Mouse (Mus musculus): ENCODE data around the gene Carhsp1.
A peak's percentile ranks its signal among the peaks of the same experiment; 100 is the strongest.

The Carhsp1 gene

DNA sequence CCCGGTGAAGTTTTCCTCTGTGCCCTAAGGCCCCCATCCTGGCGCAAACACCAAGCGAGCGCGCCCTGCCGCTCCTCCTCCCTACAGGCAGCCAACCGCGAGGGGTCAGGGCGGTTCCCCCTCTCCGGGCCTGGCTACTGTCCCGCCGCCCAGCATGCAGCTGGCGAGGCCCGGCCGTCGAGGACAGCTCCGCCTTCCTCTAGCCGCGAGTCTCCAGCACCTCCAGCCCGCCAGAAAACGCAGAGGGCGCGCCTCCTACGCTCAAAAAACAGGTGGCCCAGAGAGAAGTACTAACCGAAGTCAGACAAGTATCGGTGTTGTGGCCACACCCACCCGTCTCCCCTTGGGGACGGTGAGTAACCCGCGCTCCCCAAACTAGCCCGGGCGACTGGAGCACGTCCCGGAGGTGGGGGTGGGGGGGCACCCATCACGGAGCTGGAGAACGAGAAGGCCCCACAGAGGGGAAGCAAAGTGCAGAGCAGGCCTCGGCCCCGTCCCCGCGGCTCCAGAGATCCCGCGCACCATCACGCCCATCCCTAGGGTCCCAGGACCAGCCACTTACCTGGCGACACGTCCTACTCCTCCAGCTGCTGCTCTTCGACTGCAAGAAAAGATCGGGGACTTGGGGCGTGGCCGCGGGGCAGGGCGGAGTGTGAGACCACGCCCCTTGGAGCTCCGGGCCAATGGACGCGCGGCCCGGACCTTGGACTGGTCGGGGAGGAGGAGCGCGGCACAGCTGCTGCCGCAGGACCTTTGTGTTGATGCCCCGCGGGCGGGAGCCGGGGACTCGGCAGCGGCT lies at the start of gene Carhsp1:
TSS of gene Carhsp1 (minus strand) at position 605 of the 799 bp plus-strand sequence.
- peak; percentile 74 for DNase-seq

DNA sequence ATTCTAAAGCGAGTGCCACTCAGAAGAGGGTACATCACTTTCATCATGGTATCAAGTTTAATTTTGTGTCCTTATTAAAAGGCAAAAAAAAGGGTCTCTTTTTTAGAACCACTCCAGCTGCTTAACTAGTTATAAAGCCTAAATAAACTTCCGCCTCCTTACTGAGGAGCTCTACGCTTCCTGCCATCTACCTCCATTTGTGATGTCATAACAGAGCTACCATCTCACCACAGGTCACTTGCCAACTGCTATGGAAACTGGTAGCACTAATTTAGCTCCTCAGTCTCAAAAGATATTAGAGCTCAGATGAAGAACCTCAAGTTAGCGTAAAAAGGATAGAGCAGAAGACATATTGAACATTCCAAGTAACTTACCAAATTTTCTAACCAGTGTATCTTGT lies 48.5 kb upstream of the Carhsp1 start:
- no peak for DNase-seq

GRCm38 (mm10) chr16:8717744-8718143 lies 45.8 kb upstream of the Carhsp1 start:
- DNase-seq: no peak

DNA sequence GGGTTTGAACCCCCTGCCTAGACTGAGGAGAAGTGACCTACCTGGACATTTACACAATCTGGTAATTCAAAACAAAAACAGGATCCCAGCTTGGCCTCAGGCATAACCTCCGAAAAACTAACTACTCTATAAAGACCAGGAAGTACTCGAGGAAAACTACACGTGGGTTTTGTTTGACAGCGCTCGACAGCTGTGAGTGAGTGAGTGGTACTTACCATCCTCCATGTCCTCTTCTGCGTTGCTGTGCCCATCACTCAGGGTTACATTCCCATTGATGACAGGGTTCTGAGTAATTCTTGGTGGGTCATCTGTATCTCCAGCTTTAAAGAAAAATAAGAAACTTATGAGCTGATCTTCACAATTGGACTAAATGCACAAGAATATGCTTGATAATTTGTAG lies 44.3 kb upstream of the Carhsp1 start:
- no peak for DNase-seq

GRCm38 (mm10) chr16:8715513-8716080 lies 43.6 kb upstream of the Carhsp1 start:
- no peak for DNase-seq

GRCm38 (mm10) chr16:8714851-8715250 lies 42.9 kb upstream of the Carhsp1 start:
- DNase-seq: no peak

- DNase-seq: no peak
Measured at GRCm38 (mm10) chr16:8711998-8712397, 40.0 kb upstream of the Carhsp1 start.

DNA sequence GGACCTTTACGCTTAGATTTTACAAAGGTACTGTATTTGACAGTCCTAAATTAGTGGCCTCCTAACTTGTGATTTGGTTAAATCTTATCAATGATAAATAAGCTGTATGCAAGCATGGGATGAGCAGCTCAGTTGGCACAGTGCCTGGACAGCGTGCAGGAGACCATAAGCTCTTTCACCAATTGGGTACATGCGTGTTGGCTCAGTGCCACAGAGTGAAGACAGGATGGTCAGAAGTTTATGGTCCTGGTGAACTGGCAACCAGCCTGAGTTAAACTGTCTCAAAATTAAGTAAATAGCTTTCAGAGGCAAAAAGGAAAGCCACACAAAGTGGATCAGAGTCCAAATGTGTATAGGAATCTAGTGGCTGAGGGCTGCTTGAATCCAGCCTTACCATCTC lies 28.6 kb upstream of the Carhsp1 start:
- DNase-seq: no peak

DNA sequence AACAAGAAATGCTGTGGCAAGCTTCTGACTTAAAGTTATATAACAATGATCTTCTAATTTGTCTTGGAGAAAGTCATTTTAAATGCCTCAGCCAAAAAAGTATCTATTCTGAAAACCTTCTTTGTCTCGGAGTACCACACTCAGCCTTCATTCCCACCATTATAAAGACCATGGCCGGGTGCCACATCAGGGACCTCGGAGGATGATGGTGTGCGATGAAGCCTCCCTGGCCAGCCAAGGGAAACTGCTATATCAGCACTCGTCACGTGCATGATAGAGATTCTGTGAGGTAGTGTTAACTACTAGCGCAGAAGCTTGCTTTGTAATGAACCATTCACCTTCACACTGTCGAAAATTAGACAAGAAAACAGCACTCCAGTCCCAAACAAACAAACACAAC lies 27.6 kb upstream of the Carhsp1 start:
- DNase-seq: no peak

- DNase-seq: no peak
Measured at GRCm38 (mm10) chr16:8691206-8691605, 19.3 kb upstream of the Carhsp1 start.

DNA sequence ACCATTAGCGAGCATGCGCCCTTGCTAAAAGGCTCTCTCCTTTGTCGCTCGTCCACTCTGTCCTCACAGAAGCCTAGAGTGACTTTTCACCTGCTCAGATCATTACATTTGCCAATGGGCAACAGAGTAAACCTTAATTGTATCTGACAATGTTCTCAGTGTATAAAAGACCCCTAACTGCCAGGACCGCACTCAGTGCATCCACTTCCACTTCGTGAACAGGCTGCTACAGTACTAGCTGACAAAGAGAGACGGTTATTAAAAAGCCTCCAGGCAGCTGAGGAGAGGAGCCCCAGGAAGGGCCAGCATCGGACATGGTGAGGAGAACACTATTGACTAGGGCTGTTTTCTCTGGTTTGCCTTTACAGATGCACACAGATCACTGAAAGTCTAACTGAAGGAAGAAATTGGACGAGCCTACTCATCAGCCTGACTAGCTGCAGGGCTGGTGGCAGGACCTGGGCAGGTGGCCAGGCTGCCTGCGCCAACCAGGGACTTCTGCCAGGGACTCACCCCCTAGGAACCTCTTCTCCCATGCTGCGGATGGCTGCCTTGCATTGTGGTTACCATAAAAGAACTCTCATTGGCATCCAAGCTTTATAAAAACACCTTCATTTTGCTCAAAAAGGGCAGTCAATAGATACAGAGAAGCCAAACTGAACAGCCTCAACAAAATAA lies 18.2 kb upstream of the Carhsp1 start:
- peak; percentile 39 for DNase-seq

- no peak for DNase-seq
Measured at GRCm38 (mm10) chr16:8687559-8688112, 15.7 kb upstream of the Carhsp1 start.

DNA sequence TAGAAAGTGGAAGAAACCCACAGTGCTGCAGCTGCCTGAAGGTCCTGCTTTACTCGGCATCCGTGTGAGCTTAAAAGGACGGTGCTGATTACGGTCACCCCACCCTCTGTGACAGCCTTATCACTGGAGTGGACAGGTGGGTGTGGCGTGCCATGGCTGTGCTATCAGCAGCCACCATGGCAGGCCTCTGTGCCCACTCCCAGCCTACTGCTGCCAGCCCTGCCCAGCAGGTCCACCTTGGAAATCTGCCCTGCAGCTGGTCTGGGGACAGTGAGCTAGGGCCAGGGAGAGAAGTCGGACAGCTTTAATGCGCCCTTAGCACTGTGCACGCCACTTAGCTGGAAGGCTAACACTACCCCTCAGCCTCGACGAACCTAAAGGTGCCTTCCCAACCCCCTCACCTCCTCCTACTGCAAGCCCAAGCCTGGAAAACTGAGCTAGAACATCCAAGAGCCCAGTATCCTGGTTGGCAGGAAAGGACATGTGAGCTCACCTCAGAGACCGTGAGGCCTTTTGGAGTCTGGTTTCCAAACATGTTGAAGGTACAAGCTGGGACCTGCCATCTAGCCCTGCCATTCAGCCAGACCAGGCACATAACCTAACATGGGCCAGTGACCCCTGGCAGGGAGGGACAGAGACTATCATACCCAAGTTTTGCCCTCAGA lies 15.0 kb upstream of the Carhsp1 start:
- DNase-seq: no peak

GRCm38 (mm10) chr16:8686121-8686870 lies 14.3 kb upstream of the Carhsp1 start:
- peak; percentile 69 for DNase-seq

GRCm38 (mm10) chr16:8685087-8685486 lies 13.1 kb upstream of the Carhsp1 start:
- no peak for DNase-seq

- no peak for DNase-seq
Measured at GRCm38 (mm10) chr16:8680470-8680869, 8.5 kb upstream of the Carhsp1 start, which contains the start of gene Gm5767. TSS of gene Gm5767 (plus strand) at chr16:8680770.

- DNase-seq: no peak
Measured at GRCm38 (mm10) chr16:8679780-8680179, 7.8 kb upstream of the Carhsp1 start.

- DNase-seq: no peak
Measured at GRCm38 (mm10) chr16:8678676-8679075, 6.7 kb upstream of the Carhsp1 start.

DNA sequence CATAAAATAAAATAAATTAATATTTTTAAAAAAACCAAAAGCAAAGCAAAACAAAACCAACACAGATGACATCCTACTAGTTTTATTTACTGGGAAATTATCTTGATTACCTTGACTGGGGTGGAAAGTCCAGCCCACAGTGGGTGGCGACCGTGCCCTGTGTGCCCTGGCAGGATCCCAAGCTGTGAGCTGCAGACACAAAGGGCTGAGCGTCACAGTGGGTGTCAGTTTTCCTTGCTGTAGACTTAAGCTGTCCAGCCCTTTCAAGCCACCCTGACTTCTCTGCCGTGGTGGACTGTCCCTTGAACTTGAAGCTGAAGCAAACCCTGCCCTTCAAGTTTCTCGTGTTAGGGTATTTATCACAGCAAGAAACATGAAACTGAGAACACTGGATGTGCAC lies 6.1 kb upstream of the Carhsp1 start:
- no peak for DNase-seq

DNA sequence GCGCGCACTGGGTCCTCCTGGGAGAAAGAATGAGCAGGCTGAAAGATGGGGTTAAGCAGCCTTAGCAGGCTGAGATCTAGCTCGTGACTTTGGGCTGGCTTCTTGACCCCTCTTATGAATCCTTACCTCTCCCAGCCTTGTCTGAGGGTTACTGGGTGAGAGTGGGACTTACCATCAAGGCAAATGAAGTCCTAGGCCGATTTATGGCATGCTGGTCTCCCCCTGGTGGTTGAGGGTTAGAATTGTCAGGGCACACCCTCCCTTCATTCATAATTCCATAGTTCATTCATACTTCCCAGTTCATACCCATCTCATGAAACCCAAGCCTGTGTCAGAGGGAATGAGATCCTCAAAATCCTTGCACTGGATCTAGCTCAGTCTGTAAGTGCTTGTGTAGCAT lies 4.8 kb upstream of the Carhsp1 start:
- no peak for DNase-seq

DNA sequence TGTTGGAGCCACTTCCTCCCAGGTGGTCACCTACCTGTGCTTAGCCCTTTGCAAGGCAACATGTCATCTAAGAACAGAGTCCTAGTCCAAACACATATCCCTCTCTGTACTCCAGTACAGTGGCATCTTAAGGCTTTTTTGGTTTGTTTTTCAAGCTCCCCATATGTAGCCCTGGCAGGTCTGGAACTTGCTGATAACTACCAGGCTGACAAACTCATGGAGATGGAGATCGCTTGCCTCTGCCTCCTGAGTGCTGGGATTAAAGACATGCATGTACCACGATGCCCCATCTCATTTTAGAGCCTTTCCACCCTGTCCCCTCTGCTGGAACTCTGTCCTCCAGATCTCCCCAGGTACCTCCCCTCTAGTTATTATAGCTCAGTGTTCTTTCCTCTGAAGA lies 4.3 kb upstream of the Carhsp1 start:
- no peak for DNase-seq

GRCm38 (mm10) chr16:8675559-8675958 lies 3.6 kb upstream of the Carhsp1 start:
- DNase-seq: no peak
